Mouse (Mus musculus): Measurements from ENCODE around the gene Plin5.
A peak's percentile ranks its signal among the peaks of the same experiment; 100 is the strongest.

Plin5 gene

DNA sequence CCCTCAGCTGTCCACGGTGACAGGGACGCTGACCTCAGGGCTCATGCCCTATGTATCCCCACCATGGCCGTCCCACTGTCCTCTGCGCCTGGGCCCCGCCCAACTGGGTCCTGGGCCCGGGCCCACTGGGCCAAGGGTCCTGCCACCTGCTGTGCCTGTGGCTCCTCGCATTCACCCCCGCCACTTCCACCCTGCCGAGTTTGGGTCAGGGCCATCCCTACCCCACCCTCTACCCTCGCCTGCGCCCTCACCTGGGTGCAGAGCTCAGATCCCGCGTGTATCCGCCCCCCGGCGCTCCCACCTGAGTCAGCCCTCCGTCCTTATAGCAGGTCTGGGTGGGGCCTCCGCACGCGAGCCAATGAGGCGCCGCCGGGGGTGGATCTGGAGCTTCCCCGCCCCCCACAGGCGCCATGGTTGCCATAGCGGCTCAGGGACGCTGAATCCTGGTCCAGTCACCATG, at the start of gene Plin5:
TSS of gene Plin5 (minus strand) at position 346 of the 460 bp plus-strand sequence.
- peak; percentile 89 for DNase-seq

DNA sequence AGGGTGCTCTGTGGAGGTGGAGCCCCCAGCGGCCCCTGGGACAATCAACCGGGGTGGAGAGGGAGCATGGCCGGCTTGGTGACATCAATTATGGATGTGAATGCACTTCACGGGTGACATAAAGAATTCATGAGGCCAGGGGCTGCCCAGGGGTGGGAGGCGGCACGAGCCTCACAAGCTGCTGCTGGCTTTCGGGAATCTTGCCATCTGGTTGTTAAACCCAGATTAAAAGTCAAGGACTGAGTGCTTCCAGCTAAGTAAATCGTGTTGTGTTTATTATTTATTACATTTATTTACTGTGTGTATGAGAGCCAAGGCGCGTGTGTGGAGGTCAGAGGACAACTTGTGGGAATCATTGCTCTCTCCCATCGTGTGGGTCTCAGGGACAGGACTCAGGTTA, 48.3 kb upstream of the Plin5 start:
- no peak for DNase-seq

DNA sequence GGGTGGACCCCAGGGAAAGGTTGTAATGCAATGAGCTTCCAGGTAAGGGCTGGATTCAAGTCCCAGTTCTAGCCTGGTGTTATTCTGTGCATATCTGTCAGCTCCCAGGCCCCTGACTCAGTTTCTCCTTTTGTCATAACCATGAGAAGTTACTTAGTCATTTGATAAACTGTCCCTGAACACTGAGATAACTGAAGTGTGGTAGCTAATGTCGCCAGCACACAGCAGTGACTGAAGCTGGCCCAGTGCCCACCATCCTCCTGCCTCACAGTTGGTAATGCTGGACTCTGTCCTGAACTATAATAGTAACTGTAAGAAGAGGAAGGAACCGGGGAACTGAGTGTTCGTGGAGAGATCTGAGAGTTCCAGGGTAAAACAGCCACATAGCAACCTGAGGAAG, 47.1 kb upstream of the Plin5 start:
- no peak for DNase-seq

DNA sequence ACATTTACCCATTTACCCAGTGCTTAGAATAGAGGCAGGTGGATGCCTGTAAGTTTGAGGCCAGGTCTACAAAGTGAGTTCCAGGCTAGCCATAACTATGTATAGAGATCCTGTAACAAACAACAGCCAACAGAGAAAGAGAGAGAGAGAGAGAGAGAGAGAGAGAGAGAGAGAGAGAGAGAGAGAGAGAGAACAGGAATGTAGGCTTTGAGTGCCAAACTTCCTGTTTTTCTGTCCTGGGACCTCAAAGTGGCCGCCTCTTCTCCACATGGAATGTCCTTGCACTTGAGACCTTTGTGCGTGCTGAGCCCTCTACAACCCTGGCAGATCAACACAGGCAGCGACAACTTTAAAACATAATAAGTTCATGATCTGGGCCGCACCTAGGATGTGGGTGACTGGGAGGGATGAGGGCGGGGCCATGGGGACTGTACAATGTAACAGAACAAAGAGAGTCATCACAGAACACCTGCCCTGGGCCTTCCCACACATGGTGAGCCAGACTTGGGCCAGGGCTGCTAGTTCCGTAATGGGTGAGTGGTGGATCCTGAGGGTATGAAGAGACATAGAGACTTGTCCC, 46.2 kb upstream of the Plin5 start:
- no peak for DNase-seq

GRCm38 (mm10) chr17:56162231-56162774, 44.9 kb upstream of the Plin5 start, which contains the start of gene Tnfaip8l1:
TSS of gene Tnfaip8l1 (plus strand) at chr17:56162477.
- DNase-seq, result peak; percentile 96

DNA sequence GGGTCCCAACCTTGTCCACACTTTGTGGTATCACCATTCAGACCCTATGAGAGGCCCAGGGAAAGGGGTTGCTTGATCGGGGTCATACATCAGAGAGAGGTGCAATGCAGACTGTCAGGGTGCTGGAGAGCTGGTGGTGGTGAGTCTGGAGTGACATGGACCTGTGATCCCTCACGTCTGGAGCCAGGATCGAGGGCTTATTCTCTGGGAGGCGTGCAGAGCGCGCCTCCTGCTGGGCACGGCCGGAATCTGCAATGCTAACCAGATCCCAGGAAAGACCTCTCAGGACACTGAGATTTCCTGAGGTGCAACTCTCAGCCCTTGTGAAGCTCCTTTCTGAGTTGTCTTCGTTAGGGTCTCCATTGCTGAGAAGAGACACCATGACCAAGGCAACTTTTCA, 42.3 kb upstream of the Plin5 start:
- DNase-seq, result peak; percentile 76

DNA sequence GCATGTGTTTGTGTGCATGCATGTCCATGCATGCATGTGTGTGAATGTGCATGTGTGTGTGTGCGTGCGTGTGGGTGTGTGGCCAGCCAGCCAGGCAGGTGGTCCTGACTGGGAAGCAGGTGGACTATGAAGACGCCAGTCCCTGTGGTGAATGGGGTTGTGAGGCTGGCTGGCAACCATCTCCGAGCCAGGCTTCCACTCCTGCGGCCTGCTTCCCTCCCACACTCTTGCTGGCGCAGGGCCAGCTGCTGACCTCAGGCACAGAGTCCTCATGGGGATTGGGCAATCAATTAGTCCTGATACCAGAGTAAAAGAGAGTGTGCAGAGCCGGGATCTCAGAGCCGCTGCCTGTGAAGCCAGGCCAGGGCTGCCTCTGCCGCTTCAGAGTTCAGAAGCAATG, 36.2 kb upstream of the Plin5 start:
- no peak for DNase-seq

DNA sequence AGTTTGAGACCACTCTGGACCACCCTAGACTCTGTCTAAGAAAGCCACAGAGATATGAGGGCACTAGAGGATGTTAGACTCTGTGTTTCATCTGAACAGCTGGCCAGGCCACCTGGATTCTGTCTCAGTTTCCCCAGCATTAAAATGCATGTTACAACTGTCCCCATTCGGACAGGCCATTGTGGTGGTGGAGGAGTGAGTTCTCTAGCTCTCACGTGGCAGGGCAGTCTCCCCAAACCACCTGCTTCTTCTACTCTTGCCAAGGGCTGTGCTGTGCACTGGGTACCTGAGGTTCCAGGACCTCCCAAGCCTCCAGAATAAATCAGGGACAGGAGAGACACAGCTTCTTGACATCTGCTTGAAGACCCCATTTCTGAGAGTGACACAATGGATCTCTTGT, 32.5 kb upstream of the Plin5 start:
- no peak for DNase-seq

GRCm38 (mm10) chr17:56148790-56149618, 31.6 kb upstream of the Plin5 start:
- no peak for DNase-seq

- no peak for DNase-seq
Measured at GRCm38 (mm10) chr17:56148280-56148679, 30.9 kb upstream of the Plin5 start.

DNA sequence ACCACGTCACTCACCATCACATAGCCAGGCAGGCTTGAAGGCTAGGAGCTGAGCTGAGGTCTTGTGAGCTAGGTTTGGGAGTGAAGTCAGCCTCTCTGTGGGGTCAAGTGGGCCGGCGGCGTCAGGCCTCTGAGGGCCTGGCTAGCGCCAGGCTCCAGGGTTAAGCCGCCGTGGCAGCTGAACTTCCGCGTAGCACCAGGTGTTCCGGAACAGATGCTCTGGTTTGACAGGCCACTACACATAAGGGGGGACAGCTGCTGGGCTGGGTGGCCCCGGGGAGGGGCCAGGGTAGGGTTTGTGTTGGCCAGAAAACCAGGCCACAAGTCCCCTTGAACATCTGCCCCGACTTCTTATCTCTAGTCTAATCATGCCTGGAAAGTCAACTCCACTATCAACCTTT, 30.0 kb upstream of the Plin5 start:
- DNase-seq, result no peak

DNA sequence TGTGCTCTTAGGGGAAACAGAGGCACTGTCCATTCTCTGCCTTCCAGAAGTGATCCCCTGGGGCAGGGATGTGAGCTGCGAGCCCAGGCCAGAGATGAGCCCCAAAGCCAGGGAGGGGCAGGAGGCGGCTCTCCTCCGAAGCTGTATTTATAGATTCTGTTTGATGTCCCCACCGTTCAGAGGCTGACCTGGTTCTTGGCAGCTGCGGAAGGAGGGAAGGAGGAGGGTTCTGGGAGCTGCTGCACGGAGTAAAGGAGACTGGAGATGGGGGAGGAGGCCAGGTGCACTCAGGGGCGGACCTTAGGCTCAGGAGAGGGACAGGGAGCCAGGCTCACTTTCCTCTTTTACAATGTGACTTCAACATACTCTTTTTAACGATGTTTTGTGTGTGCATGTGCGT, 28.7 kb upstream of the Plin5 start:
- DNase-seq, result no peak

DNA sequence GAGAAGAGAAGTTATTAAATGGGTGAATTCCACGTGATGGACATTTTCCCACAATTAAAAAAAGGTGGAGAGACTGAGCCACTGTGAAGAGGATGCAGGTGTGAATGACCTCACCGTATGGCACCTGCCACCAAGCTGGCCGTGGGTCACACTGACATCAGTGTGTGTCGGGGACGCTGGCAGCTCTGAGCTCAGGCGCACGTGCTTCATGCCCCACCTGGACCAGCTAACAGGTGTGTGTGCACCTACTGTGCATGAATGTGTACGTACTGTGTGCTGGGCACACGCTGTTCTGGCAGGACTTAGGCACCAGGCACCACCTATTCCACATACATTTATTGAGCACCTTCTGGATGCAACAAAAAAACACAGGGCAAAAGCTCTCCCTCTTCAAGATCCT, 27.1 kb upstream of the Plin5 start:
- DNase-seq, result no peak

DNA sequence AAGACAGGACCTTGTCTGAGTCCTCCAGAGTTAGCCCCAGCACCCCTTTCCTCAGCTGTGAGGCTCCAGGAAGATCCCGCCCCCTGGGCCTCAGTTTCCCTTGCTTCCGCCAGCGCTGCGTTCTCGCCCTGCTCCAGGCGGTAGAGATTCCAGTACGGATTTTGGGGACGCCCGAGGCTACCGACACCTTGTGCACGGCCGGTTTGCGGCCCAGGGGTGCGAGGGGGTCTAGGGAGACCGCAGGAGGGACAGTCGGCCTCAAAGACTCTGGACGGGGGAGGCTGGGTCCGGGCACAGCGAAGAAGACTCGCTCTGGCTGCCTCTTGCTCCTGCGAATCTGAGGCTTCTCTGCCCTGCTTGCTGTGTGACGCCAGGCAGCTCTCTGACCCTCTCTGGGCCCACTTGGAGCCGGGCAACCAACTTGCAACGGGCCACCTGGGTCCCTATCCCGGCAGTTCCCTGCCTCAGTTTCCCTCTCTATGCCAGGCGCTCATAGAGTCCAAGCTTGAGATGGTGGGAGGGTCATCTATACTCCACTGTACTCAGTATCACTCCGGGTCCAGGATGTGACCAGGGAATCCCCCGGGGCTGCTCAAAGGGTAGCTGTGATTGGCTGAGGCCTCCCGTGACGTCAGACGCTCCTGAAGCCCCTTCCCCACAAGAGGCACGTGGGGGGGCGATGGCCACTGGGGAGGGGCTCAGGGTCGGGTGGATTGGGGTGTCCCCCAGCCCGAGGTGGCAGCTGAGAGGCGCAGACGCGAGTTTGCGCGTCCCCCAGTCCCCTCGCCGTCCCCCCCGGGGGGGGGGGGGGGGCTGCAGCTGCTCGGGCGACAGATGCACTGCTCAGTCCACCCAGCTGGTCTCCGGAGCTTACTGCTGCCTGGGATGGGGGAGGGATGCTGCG, 24.6 kb upstream of the Plin5 start:
- DNase-seq, result no peak

- DNase-seq, result no peak
Measured at GRCm38 (mm10) chr17:56139858-56140595, 22.6 kb upstream of the Plin5 start, which contains the start of gene Sema6b. TSS of gene Sema6b (minus strand) at chr17:56140343.

DNA sequence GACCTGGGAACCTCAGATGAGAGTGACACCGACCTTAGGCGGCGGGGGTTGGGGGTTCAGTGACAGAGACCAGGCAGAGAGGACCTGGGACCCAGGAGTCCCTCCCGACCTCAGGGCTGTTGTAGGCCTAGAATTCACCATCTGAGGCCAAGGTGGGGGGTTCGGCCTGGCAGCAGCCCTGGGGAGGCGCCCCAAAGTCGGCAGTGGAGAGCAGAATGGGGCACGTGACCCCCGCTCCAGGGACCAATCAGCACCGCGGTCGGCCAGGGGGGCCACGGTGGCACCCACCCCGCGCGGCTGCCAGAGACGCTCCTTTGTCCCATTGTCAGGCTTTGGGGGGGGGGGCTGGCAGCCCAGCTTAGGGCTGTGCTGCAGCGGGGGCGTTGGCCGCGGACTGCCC, 22.0 kb upstream of the Plin5 start:
- DNase-seq, result no peak

- no peak for DNase-seq
Measured at GRCm38 (mm10) chr17:56137839-56138613, 20.6 kb upstream of the Plin5 start.

DNA sequence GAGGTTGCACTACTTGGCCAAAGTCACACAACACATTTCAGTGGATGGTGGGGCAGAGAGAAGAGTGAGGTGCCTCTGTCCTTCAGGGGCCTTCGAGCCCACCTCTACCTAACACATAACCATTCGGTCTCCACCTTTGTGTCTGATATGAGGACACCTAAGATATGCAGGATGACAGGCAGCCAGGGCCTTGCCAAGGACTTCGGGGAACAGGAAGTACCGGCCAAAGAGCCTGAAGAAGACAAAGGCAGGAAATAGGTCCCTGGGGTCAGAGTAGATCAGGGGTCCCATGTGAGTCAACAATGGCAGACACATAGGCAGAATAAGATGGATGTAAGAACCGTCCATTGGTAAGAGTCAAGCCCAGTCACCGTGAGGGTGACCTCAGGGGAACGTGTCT, 19.2 kb upstream of the Plin5 start:
- no peak for DNase-seq

DNA sequence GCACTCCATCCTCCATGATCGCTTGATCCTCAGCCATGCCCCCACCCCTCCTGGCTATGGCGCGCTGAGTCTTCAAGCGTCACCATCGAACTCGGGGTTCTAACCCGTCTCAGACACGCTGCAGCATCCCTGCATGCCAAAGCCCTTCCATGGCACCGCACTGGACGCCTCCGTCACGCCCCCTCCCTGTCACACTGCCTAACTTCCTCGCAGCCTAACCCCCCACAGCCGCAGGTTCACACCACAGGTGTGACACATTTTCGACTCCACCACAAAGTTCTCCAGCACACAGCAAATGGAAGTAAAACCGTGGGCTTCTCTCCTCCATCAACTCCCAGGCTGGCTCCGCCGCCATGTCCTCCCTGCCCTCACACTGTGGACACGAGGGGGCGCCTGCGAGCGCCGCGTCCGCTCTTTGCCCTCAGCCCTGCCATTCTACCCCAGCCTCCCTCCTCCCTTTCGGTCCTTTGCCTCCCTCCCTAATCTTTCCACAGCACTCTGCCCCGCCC, 17.1 kb upstream of the Plin5 start:
- DNase-seq, result peak; percentile 74

- peak; percentile 81 for DNase-seq
Measured at GRCm38 (mm10) chr17:56133457-56134363, 16.3 kb upstream of the Plin5 start.
